Mouse (Mus musculus): ENCODE results near the gene Slbp. TPM values are rescaled to one million over a fixed set of nuclear protein-coding genes. Genes with fewer than 3 reads are reported as not detected.
A peak's percentile ranks its signal among the peaks of the same experiment; 100 is the strongest.

The Slbp gene
- total and polyA plus RNA-seq, 2 experiments from 2014 or later = 66.0 to 128 TPM

GRCm38 (mm10) chr5:33681611-33682388 is 29.4 kb upstream of the Slbp start:
- WGBS = 71% methylated on average over 15 of the region's 15 CpGs
- Histone ChIP-seq H3K36me3 (ENCODE audit: insufficient read depth, low read length) (no peaks in the 10 kb centered on the region), H3K27me3 (ENCODE audit: insufficient read depth, low read length) (0 out of 2 replicates have a peak, but pooled peaks cover 3% of the 10 kb centered on the region), H3K9me3 (ENCODE audit: low read length) (no peaks in the 10 kb centered on the region), H3K4me1 (ENCODE audit: insufficient read depth, low read length) (no peaks in the 10 kb centered on the region), H3K9ac (replicated peaks; ENCODE audit: low read length) (no peak overlapping the region), H3K4me2 (ENCODE audit: low read depth, low read length) (no peak overlapping the region), H3K27ac (no peak overlapping the region), H3K4me3 (ENCODE audit: low read length) (no peak overlapping the region)
- peak; percentile 39 for DNase-seq (ENCODE audit: low spot score)
- TF ChIP-seq CTCF (IDR thresholded peaks at IDR 0.05; ENCODE audit: low read depth) = 0 out of 2 replicates have a peak, but pooled peaks have one; percentile 19
- no peak for ATAC-seq

GRCm38 (mm10) chr5:33681044-33681443 is 28.7 kb upstream of the Slbp start:
- WGBS = 62% methylated on average over 3 of the region's 3 CpGs
- no peaks in the 10 kb centered on the region for H3K9me3 ChIP-seq (ENCODE audit: low read length)
- no peak for DNase-seq (ENCODE audit: low spot score)
- no peak overlapping the region for H3K4me3 ChIP-seq (ENCODE audit: low read length)
- H3K36me3 ChIP-seq (ENCODE audit: insufficient read depth, low read length) = no peaks in the 10 kb centered on the region
- H3K27me3 ChIP-seq (ENCODE audit: insufficient read depth, low read length) = 0 out of 2 replicates have a peak, but pooled peaks cover 3% of the 10 kb centered on the region
- H3K4me1 ChIP-seq (ENCODE audit: insufficient read depth, low read length) = no peaks in the 10 kb centered on the region
- no peak overlapping the region for H3K4me2 ChIP-seq (ENCODE audit: low read depth, low read length)
- no peak for TF ChIP-seq CTCF (IDR thresholded peaks at IDR 0.05; ENCODE audit: low read depth)
- ATAC-seq = no peak
- no peak overlapping the region for H3K9ac ChIP-seq (replicated peaks; ENCODE audit: low read length)
- no peak overlapping the region for H3K27ac ChIP-seq

- H3K9ac ChIP-seq (replicated peaks; ENCODE audit: low read length) = no peak overlapping the region
- H3K4me2 ChIP-seq (ENCODE audit: low read depth, low read length) = no peak overlapping the region
- no peak overlapping the region for H3K27ac ChIP-seq
- WGBS = 89% methylated on average over 5 of the region's 5 CpGs
- H3K4me1 ChIP-seq (ENCODE audit: insufficient read depth, low read length) = no peaks in the 10 kb centered on the region
- no peaks in the 10 kb centered on the region for H3K36me3 ChIP-seq (ENCODE audit: insufficient read depth, low read length)
- H3K4me3 ChIP-seq (ENCODE audit: low read length) = no peak overlapping the region
- DNase-seq (ENCODE audit: low spot score) (no peak), ATAC-seq (no peak)
- TF ChIP-seq CTCF (IDR thresholded peaks at IDR 0.05; ENCODE audit: low read depth) = no peak
- H3K27me3 ChIP-seq (ENCODE audit: insufficient read depth, low read length) = no peaks in the 10 kb centered on the region
- H3K9me3 ChIP-seq (ENCODE audit: low read length) = no peaks in the 10 kb centered on the region
These were observed 25.9 kb upstream of the Slbp start for GRCm38 (mm10) chr5:33678244-33678643.

- ATAC-seq (no peak), DNase-seq (ENCODE audit: low spot score) (peak; percentile 71)
- H3K9ac ChIP-seq (replicated peaks; ENCODE audit: low read length) = no peak overlapping the region
- H3K27ac ChIP-seq = no peak overlapping the region
- no peaks in the 10 kb centered on the region for H3K36me3 ChIP-seq (ENCODE audit: insufficient read depth, low read length)
- 0% methylated on average over 1 of the region's 1 CpGs for WGBS
- peak; percentile 80 for TF ChIP-seq CTCF (IDR thresholded peaks at IDR 0.05; ENCODE audit: low read depth)
- no peaks in the 10 kb centered on the region for H3K4me1 ChIP-seq (ENCODE audit: insufficient read depth, low read length)
- no peaks in the 10 kb centered on the region for H3K27me3 ChIP-seq (ENCODE audit: insufficient read depth, low read length)
- no peak overlapping the region for H3K4me3 ChIP-seq (ENCODE audit: low read length)
- no peak overlapping the region for H3K4me2 ChIP-seq (ENCODE audit: low read depth, low read length)
- H3K9me3 ChIP-seq (ENCODE audit: low read length) = no peaks in the 10 kb centered on the region
These were observed 23.6 kb upstream of the Slbp start for GRCm38 (mm10) chr5:33675964-33676363.

- H3K27ac ChIP-seq = no peak overlapping the region
- DNase-seq (ENCODE audit: low spot score) (peak; percentile 81), ATAC-seq (peak; percentile 97)
- TF ChIP-seq CTCF (IDR thresholded peaks at IDR 0.05; ENCODE audit: low read depth) = no peak
- no peak overlapping the region for H3K9ac ChIP-seq (replicated peaks; ENCODE audit: low read length)
- no peak overlapping the region for H3K4me2 ChIP-seq (ENCODE audit: low read depth, low read length)
- 0 out of 2 replicates have a peak, but pooled peaks cover 1% of the 10 kb centered on the region for H3K36me3 ChIP-seq (ENCODE audit: insufficient read depth, low read length)
- no peaks in the 10 kb centered on the region for H3K4me1 ChIP-seq (ENCODE audit: insufficient read depth, low read length)
- no peaks in the 10 kb centered on the region for H3K27me3 ChIP-seq (ENCODE audit: insufficient read depth, low read length)
- H3K9me3 ChIP-seq (ENCODE audit: low read length) = no peaks in the 10 kb centered on the region
- H3K4me3 ChIP-seq (ENCODE audit: low read length) = no peak overlapping the region
- WGBS = 32% methylated on average over 3 of the region's 3 CpGs
These were observed 22.1 kb upstream of the Slbp start for GRCm38 (mm10) chr5:33674439-33674838.

- Histone ChIP-seq H3K27me3 (ENCODE audit: insufficient read depth, low read length) (no peaks in the 10 kb centered on the region), H3K4me1 (ENCODE audit: insufficient read depth, low read length) (no peaks in the 10 kb centered on the region), H3K36me3 (ENCODE audit: insufficient read depth, low read length) (peaks cover 9% of the 10 kb centered on the region; the same call in 1 of the 2 replicates), H3K4me2 (ENCODE audit: low read depth, low read length) (no peak overlapping the region), H3K9me3 (ENCODE audit: low read length) (no peaks in the 10 kb centered on the region), H3K4me3 (ENCODE audit: low read length) (no peak overlapping the region), H3K27ac (no peak overlapping the region), H3K9ac (replicated peaks; ENCODE audit: low read length) (no peak overlapping the region)
- no peak for DNase-seq (ENCODE audit: low spot score)
- ATAC-seq = no peak
- TF ChIP-seq CTCF (IDR thresholded peaks at IDR 0.05; ENCODE audit: low read depth) = no peak
- 85% methylated on average over 5 of the region's 5 CpGs for WGBS
These were observed 19.3 kb upstream of the Slbp start for GRCm38 (mm10) chr5:33671659-33672058.

GRCm38 (mm10) chr5:33668223-33668622 is 15.8 kb upstream of the Slbp start:
- Histone ChIP-seq H3K9me3 (ENCODE audit: low read length) (no peaks in the 10 kb centered on the region), H3K36me3 (ENCODE audit: insufficient read depth, low read length) (peaks cover 9% of the 10 kb centered on the region; the same call in 1 of the 2 replicates), H3K27ac (no peak overlapping the region), H3K4me2 (ENCODE audit: low read depth, low read length) (no peak overlapping the region), H3K27me3 (ENCODE audit: insufficient read depth, low read length) (no peaks in the 10 kb centered on the region), H3K4me3 (ENCODE audit: low read length) (no peak overlapping the region), H3K9ac (replicated peaks; ENCODE audit: low read length) (no peak overlapping the region), H3K4me1 (ENCODE audit: insufficient read depth, low read length) (no peaks in the 10 kb centered on the region)
- ATAC-seq = no peak
- peak; percentile 55 for TF ChIP-seq CTCF (IDR thresholded peaks at IDR 0.05; ENCODE audit: low read depth)
- DNase-seq (ENCODE audit: low spot score) = peak; percentile 68

Data from hindbrain, postnatal 0 days (tissue).